Mouse (Mus musculus): ENCODE measurements around the gene Ribc2.

- no peak for TF ChIP-seq CTCF (IDR thresholded peaks at IDR 0.05; ENCODE audit: low read depth)
- TF ChIP-seq EP300 (IDR thresholded peaks at IDR 0.05; ENCODE audit: low read depth): no peak
Observed at GRCm38 (mm10) chr15:85142441-85142840, 10.6 kb downstream of the Ribc2 start.
